Mouse (Mus musculus) cortical plate, adult 2 months (tissue): ENCODE measurements around the gene Gm47985.
"Not testable (repeated sequence)": the region's sequence is repeated elsewhere in the genome, so short reads cannot be mapped to it uniquely, and the experiment has no call there.

Experiments
- CTCF ChIP-seq: fragments of 200-500 bp; IDR thresholded peaks from 2 replicates; pipeline ENCODE4 v1.5.1; 2011; ENCODE audit warnings: mild to moderate bottlenecking, control low read depth, low read length; ENCODE audit not compliant: insufficient read depth; ENCODE audit errors: extremely low read depth
- POLR2A ChIP-seq: fragments of 200-500 bp; IDR thresholded peaks from 2 replicates; pipeline ENCODE4 v1.6.1; 2011; ENCODE audit warnings: mild to moderate bottlenecking, low read length, control low read depth; ENCODE audit not compliant: insufficient read depth; ENCODE audit errors: extremely low read depth

DNA sequence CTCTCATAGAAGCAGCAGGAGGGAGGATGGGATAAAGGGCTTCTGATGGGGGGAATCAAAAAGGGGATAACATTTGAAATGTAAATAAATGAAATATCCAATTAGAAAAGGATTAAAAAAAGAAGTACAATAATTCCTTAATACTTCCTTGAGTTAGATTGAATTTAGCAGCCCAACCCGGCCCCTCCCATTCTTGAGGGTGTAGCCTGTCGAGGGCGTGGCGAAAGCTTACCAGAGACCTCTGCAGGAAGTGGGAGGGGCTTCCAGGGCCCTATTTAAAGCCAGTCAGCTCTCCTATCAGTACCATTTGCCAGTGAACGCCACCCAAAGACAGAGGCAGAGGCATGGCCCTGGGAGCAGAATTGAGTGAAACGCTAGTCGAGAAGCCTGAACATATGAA is at the start of gene Gm47985:
- not testable (repeated sequence) for TF ChIP-seq POLR2A, CTCF
